Mouse (Mus musculus): Measurements from ENCODE around the gene 2810006K23Rik.

- TF ChIP-seq CTCF (IDR thresholded peaks at IDR 0.05; ENCODE audit: low read depth, low read length) (no peak), POLR2A (IDR thresholded peaks at IDR 0.05; ENCODE audit: extremely low read depth, insufficient read depth, low read length) (no peak)
Measured at GRCm38 (mm10) chr5:124352141-124352920, 24.4 kb downstream of the 2810006K23Rik start.
